Mouse (Mus musculus) liver, embryonic 14.5 days (tissue): ENCODE results near the gene Vps54.
"Not testable (repeated sequence)": the region's sequence is repeated elsewhere in the genome, so short reads cannot be mapped to it uniquely, and the experiment has no call there.

Experiments
- CTCF ChIP-seq: IDR thresholded peaks from 2 replicates; pipeline ENCODE4 v1.5.1; 2016; ENCODE audit warnings: antibody characterized with exemption, low read depth, control low read depth
- EP300 ChIP-seq: IDR thresholded peaks from 2 replicates; pipeline ENCODE4 v1.6.1; 2016; ENCODE audit warnings: antibody characterized with exemption, low read depth

- not testable (repeated sequence) for TF ChIP-seq EP300, CTCF
Measured at GRCm38 (mm10) chr11:21191821-21192220, 47.3 kb upstream of the Vps54 start.
